Mouse (Mus musculus): ENCODE measurements at regions not wholly inside any gene's neighbourhood (a gene's known extent, or its start where the extent isn't known, plus 50 kb on each side); places are given as distances from the start of the nearest gene placed in this dataset.

DNA sequence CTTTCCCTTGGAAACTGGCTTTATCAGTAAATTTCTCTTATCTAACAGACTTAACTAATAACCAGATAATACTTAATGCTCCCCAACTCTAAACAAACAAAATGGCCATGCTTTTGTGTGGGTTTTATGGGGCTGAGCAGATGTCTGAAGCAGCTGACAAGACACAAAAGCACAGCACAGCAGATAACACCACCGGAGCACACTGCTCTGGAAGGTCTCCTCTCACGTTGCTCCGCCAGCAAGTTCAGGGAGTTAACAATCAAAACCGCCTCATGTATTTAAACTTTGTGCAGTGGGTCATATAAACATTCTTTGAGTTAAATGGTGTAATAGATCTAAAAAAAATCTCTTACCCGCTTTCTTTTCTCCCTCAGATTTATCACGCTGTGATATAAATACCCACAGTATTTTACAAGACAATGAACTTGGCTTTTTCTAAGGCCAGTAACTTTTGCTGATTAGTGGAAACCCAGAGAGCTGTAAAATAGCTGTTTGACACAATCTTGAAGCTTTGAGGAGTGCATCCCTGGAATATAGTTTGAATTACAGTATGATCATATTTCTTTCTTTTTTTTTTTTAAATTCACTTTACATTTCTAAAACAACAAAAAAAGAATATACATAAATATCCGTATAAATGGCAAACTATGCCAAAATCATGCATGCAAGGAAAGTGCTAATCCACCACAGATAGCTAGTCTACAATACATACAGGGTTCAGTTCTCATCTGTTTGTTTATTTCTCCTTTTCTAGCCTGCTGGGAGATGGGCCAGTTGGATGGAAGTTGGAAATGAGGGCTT lies 305.9 kb downstream of the Epha7 start:
- TF ChIP-seq GATA1 (IDR thresholded peaks at IDR 0.05; ENCODE audit: low read length) (no peak), TAL1 (IDR thresholded peaks at IDR 0.05; ENCODE audit: low read length) (no peak)

All from erythroblast, embryonic 14.5 days (primary cell).